Mouse (Mus musculus) B cell, adult 2 months (primary cell): ENCODE measurements around the gene Lonp2.

Source experiments
- DNase-seq, 2 experiments: peaks; one replicate each; pipeline ENCODE4 v3.0.0; 2022

The Lonp2 gene

GRCm38 (mm10) chr8:86630212-86630611 is 6.4 kb downstream of the Lonp2 start:
- no peak for DNase-seq

- DNase-seq: no peak
Observed at GRCm38 (mm10) chr8:86631395-86631794, 7.6 kb downstream of the Lonp2 start.

- DNase-seq: no peak
Observed at GRCm38 (mm10) chr8:86637826-86638225, 14.0 kb downstream of the Lonp2 start.

GRCm38 (mm10) chr8:86638981-86639380 is 15.1 kb downstream of the Lonp2 start:
- no peak for DNase-seq

GRCm38 (mm10) chr8:86642682-86643081 is 18.8 kb downstream of the Lonp2 start:
- no peak for DNase-seq

GRCm38 (mm10) chr8:86644661-86645060 is 20.8 kb downstream of the Lonp2 start:
- no peak for DNase-seq

GRCm38 (mm10) chr8:86647771-86648170 is 23.9 kb downstream of the Lonp2 start:
- no peak for DNase-seq

GRCm38 (mm10) chr8:86651416-86651815 is 27.6 kb downstream of the Lonp2 start:
- no peak for DNase-seq

GRCm38 (mm10) chr8:86652546-86652945 is 28.7 kb downstream of the Lonp2 start:
- DNase-seq: no peak

GRCm38 (mm10) chr8:86654578-86654977 is 30.7 kb downstream of the Lonp2 start:
- no peak for DNase-seq

- DNase-seq: no peak
Observed at GRCm38 (mm10) chr8:86668750-86669149, 44.9 kb downstream of the Lonp2 start.

- no peak for DNase-seq
Observed at GRCm38 (mm10) chr8:86669259-86669658, 45.4 kb downstream of the Lonp2 start.

GRCm38 (mm10) chr8:86686629-86687028 is 62.8 kb downstream of the Lonp2 start:
- no peak for DNase-seq

GRCm38 (mm10) chr8:86692107-86692506 is 68.3 kb downstream of the Lonp2 start:
- DNase-seq: no peak

GRCm38 (mm10) chr8:86694011-86694410 is 70.2 kb downstream of the Lonp2 start:
- no peak for DNase-seq

GRCm38 (mm10) chr8:86695703-86696102 is 71.9 kb downstream of the Lonp2 start:
- DNase-seq: no peak

GRCm38 (mm10) chr8:86698811-86699421 is 75.1 kb downstream of the Lonp2 start:
- no peak for DNase-seq

- peak; percentile 17 to 36 for DNase-seq
Observed at GRCm38 (mm10) chr8:86699471-86699870, 75.6 kb downstream of the Lonp2 start.

- no peak for DNase-seq
Observed at GRCm38 (mm10) chr8:86702453-86702852, 78.6 kb downstream of the Lonp2 start.

- no peak for DNase-seq
Observed at GRCm38 (mm10) chr8:86705317-86705716, 81.5 kb downstream of the Lonp2 start.

GRCm38 (mm10) chr8:86706756-86707155 is 82.9 kb downstream of the Lonp2 start:
- DNase-seq: no peak

GRCm38 (mm10) chr8:86707873-86708272 is 84.0 kb downstream of the Lonp2 start:
- peak; percentile 48 to 52 for DNase-seq

- no peak for DNase-seq
Observed at GRCm38 (mm10) chr8:86712594-86712993, 88.8 kb downstream of the Lonp2 start.

GRCm38 (mm10) chr8:86713407-86714188 is 89.8 kb downstream of the Lonp2 start:
- DNase-seq: no peak
